Mouse (Mus musculus) layer of hippocampus, adult 9-10 months (tissue): ENCODE data around the gene Gm37240.

ENCODE experiments used
- DNase-seq: peaks from one replicate; pipeline ENCODE4 v3.0.0; 2022; ENCODE audit warnings: low spot score

The Gm37240 gene

DNA sequence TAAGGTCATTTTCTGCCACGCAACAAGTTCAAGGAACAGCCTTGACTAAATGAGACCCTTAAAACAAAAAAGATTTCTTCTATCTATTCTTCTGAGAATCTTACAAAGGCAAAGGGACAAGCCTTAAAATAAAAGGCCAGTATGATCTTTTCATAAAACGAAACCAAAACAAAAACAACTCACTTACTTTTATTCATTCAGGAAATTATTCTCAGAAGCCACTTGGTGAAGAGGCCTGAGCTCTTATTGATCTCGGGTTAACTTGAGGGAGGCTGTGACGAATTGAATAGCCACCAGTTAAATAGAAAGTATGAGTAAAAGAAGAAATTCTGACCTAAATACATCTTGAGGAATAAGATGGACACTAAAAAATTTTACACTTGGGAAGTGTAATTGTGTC, 1118.4 kb downstream of the Gm37240 start:
- DNase-seq: no peak

DNA sequence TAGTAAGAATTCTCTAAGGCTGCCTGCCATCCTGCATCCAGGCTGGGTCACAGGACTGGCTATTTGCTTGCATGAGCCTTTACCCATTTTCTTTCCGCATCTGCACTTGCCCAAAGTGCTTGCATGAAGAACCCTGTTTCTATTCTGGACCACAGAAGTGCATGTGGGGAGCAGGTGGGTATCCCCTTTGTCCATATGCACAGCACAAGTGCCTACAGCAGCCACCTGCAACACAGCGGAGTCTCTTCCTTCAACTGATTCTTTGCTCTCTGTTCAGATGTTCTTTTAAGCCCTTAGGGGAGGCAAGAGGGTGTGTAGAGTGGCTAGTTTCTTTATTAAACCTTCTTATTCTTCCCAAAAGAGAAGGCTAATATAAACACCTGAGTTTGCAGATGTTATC, 1133.5 kb downstream of the Gm37240 start:
- DNase-seq: no peak

DNA sequence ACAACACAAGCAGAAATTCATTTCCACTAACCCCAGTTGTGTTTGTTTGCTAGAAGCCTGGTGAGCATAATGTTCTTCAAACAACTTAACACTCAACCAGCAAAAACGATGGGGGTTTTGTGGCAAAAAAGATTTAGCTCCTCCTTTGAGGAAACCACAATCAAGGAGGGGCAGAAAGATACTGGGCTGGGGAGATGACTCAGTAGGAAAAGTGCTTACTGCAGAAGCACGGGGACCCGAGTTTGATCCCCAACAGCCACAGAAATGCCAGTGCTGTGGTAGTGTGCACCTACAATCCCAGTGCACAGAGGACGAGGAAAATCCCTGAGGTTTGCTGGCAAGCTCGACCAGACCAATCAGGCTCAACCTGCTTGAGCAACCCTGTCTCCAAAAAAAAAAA, 1138.1 kb downstream of the Gm37240 start:
- DNase-seq: no peak

DNA sequence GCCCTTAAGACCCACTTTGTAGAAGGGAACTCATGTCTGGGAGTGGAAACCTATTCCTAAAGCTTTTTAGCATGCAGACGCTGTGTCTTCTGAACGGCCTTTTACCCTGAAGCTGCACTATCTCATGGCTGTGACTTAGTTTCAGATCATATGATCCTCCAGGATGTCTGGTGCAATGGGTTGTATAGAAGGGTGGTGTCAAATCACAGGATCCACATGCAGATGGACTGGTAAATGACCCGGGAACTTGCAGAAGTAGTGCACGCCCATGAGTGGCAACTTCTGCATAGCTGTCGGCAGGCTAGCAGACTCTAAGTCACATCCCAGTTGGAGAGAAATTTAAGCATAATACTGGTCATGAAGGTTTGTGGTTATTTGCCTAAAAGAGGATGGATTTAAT, 1139.2 kb downstream of the Gm37240 start:
- DNase-seq: no peak

DNA sequence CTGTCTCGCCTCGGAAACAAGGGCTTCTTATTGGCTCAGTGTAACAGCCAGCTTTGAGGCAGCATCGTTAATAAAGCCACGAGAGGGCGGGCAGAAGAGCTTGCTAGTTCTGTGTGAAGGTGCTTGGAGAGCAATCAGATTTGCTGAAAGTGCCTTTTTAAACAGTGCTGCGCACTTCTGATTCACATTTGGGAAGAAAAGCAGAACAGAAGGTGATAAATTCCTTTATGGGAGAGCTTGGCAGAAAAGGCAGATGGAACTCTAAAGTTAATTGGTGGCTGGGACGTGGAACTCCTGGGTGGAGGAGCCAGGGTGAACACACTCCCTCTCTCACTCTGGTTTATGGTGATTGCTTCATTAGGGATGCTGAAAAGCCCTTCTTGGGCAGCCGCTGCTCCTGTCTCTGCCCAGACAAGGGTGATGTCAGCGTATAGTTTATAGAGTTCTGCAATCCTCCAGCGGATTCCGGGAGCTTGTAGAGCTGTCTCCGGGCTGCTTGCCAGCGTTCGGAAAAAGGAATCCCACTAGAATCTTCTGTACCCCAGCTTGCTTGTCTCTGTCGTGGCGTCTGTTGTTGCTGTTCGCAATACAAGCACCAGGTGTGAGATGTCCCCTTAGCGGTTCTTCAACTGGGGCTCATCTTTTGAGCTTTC, 1141.7 kb downstream of the Gm37240 start:
- DNase-seq: peak; percentile 55

DNA sequence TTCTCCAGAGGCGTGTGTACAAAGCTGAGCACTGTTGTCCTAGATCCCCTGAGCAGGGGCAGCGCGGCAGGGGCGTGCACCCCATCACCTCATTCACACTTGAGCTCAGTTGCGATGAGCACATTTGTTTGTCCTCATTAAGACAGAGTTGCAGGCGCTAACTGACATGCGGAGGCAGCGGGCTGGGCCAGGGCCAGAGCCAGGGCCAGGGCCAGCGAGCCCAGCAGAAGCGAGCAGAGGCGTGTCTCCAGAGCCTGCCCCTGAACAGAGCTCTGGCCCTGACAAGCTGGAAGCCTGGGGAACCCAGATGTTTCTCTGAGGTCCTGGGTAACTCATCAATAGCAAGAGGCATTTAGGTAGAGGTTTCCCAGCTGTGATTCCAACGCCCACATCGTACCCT, 1142.6 kb downstream of the Gm37240 start:
- DNase-seq: no peak

DNA sequence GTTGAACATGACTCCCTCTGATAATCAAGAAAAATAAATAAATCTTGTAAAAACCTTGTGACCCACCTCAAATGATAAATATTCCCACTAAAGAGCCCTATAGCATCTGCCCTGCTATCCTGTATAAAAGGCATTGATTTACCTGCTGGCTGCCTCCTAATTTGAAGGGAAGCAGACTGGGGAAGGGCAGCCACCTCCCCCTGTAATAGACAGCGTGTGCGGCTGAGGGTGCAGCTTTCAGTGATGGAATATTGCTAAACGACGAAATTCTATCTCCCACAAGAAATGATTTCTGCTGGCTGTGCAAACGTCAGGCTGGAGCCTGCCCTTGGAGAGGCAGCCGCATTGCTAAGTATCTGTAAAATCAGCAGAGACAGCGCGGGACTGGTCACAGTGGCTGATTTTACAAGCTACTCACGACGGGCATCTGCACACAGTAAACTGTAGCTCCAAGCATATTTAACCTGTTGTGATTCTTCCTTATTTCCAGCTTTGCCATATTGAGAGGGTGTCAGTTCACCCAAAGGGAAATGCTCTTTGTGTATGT, 1147.2 kb downstream of the Gm37240 start:
- no peak for DNase-seq

DNA sequence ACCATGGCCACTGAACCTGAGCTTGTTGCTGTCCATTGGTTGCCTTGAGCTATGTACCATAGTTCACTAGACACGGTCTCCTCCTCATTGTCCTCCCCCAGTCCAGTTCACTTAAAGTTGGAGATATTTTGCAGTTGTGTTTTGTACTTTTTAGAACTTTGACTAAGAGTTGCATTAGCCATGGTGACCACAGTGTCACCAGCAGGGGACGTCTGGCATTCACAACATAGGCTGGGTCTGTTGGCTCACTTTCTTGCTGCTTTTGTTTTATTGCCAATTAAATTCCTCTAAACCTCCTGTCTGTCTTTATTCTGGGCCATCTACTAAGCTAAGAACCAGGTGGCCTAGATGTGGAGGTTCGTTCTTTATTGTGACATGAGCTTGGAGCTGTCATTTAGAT, 1150.2 kb downstream of the Gm37240 start:
- no peak for DNase-seq

DNA sequence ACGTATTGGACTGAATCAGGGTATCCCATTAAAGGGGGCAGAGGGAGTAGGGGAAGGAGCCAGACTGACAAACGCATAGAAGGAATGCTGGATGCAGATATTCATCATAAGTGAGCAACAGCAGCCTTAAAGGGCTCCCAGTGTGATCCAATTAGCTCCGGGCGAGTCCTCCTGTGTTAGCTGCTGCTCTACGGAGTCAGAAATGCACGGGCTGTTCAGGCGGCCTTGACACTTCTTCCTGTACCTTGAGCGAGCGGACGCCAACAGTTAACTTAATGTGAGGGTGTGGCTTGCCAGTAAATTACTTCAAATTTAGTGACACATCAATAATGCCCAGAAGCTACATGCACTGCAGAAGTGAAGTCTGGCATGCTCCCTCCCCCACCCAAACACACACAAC, 1151.6 kb downstream of the Gm37240 start:
- no peak for DNase-seq

DNA sequence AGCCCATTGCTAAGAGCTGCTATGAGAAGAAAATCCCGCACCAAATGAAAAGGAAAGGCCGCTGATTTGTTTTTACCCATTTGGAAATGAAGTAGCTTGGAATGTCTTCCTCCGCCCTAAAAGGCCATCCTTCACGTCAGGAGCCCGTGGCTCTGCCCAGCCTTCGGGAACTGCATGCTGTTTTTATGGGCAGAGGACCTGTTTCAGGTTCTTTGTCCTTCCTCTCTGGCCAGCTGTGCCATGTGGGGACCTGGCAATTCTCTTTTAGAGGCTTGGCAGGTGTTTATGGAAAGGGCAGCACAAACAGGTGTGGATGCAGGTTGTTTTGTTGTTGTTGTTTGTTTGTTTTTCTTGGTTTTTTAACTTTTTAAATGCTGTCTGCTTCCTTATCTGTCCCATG, 1154.8 kb downstream of the Gm37240 start:
- no peak for DNase-seq

DNA sequence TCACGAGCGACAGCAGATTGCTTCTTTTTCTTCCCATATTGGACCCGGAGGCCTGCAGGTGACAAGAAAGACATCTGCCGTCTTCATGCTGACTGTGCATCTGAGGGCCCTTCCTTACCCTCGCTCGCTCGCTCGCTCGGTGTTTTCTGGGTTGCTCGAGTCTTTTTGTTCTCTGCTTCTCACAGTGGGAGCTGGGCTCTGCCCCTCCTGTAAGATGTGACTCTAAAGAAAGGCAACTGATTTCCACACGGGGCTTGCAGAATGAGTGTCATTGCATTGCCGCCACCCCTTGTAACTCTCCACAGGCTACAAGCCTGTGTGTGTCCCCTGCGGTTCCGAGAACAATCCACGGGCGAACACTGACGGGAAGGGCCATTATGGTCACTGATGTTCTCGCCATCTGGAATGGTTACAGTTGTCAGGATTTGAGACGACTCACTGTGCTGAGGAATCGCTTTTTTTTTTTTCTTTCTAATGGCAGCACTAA, 1155.3 kb downstream of the Gm37240 start:
- DNase-seq: no peak

DNA sequence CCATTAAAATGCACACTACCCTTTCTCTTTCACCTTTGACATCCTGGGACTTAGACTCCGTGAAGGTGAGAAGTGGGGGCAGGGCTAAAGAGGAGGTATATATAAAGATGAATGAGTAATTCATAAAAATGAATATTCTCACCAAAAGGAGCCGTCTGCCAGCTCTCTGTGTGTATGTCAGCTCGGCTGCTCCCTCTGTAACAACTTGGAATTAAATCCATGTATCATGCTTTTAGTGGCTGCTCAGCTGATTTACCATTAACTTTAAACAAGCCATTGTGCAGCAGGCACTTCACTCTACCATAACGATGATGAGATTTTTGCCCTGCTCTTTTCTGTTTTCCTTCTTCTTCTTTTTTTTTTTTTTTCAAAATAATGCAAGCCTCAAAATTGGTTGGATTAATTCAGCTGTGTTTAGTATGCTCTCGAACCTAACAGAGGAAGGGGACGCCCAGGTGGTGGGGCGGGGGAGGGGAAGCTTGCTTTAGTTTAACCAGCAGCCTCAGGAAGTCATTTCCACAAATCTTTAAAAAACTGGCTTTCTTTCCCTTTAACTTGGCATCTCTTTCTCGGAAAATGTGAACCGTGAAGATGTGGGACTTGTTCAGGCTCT, 1155.8 kb downstream of the Gm37240 start:
- no peak for DNase-seq

DNA sequence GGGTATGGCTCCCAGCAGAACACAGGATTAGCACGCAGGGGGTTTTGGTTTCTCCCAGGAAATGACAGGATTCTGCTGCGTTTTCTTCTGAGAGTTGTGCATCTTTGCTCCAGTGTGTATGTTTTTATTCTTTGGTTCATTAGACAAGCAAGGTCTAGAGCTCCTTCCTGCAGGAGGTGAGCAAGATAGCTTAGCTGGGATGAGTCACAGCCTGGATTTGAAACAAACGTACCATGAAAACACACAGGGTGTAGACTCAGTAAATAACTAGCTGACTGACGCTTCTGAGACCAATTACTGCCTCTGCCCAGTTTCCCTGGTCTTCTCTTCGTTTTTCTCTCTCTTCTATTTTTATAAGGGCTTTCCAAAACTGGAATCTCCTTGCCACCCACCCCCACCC, 1156.3 kb downstream of the Gm37240 start:
- no peak for DNase-seq

DNA sequence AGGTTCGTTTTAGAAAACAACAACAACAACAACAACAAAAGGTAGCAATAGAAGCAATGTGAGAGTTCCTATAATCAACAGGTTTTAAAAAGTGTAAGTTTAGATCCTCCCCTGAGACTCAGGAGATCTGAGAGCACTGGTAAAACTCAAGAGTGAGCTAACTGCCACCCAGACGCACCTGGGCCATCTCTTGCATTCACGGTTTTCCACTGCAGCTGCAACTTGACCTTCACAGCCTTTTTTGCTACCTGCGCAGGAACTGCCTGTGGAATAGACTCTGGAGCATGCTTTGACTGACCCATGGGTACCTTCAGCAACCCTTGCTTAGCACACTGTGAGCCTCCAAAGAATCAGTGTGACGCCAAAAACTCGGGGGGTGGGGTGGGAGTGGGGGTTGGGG, 1157.5 kb downstream of the Gm37240 start:
- no peak for DNase-seq

DNA sequence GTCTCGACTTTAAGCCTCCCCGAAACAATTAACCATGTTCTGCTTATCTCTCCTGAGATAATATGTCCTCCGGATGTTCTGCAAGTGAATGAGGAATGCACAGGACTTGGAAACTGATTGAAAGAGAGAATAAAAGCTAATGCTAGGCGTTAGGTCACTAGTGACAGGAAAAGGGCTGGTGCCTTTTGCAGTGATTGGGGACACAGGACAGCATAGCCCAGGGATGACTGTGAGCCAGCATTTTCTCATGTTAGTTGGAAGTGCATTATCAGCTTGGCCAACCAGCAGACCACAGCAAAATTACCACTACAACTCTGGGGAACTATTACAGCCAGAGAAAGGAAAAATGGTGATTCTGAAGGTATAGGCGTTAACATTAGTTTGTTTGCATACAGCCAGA, 1163.3 kb downstream of the Gm37240 start:
- DNase-seq: no peak

DNA sequence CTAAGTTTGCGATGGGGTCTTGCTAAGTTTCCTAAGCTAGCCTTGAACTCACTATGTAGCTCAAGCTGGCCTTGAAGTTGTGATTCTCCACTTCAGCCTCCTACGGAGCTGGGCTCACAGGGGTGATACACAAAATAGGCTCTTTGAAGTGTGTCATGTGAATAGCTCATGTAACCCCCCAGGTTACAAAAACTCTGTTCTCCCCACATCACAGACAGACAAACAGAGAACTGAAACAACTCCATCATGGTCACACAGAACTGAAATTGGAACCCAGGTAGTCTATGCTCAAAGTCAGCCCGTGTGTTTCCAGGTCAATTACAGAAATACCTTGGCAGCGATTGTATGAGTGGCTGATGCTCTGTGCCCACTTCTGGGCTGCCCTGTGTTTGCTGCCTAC, 1164.6 kb downstream of the Gm37240 start:
- DNase-seq: no peak

DNA sequence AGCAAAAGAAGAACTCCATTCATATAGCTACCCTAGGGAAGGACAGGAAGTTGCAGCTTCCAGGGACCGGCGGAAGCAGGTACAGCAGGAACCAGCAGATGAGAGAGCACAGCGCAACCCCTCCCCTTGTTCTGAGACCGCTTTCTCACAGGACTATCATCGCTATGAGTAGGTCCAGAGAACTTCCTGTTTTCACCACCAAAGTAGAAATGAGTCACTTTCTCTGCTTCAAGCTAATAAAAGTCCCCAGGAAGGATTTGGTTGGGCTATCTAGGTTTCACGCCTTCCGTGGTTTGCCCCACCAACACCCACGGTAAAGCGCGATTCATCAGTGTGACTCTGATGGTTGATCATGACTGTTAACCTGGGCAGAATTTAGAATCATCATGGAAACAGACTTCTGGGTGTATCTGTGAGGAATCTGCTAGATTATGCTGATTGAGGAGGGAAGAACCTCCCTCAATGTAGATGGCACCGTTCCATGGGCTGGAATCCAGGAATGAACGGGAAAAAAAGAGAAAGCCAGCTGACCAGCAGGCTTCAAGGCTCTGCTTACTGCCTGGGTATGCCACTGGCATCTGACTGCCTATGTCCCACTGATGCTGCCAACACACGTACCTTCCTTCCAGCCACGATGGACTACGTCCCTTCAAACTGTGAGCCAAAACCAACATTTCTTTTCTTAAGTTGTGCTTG, 1172.1 kb downstream of the Gm37240 start:
- no peak for DNase-seq

DNA sequence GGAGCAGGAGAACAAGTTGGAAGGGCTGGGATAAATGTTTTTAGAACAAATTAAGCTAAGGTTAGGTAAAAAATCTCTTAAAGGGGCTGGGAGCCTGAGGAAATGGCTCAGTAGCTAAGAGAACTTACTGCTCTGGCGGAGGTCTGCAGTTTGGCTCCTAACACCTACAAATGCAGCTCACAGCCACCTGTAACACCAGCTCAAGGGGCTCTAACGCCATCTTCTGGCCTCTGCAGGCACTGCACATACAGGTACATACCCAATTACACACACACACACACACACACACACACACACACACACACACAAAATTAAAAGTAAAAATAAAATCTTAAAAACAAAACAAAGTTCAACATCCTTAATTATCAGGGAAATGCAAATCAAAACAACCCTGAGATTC, 1174.4 kb downstream of the Gm37240 start:
- DNase-seq: no peak

DNA sequence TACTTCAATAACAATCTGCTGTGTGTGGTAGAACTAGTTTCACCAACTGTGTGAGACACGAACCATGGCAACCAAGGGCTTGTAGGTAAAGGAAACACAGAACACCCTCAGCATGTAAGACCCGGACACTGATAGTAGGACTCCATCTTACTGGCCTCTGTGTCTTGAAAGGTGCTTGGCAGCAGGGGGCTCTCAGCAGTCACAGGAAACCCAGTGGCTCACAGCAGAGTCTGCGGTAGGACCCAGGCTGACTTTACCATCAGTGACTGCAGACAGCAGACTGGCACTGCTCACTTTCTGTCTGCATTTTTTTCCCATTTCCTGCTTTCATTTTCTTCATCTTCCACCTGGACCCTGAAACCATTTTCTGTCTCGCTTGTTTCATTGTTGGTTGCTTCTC, 1176.6 kb downstream of the Gm37240 start:
- DNase-seq: no peak

DNA sequence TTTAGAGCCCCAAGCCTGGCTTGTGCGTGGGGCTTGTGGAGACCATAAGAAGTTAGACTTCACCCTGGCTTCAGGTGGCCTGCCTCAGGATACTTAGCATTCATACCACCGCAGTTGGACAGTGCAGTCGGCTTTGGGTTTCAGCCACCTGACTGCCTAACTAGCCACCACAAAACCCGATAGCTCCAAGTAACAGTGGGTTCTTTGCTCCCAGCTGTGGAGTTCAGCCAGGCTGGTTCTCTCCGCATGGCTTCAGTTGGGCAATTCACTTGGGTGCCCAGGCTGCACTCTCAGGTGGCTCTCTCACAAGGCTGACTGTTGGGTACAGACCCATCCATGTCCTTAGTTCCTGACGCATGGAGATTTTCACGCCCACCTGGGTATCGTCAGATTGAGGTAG, 1177.4 kb downstream of the Gm37240 start:
- no peak for DNase-seq

DNA sequence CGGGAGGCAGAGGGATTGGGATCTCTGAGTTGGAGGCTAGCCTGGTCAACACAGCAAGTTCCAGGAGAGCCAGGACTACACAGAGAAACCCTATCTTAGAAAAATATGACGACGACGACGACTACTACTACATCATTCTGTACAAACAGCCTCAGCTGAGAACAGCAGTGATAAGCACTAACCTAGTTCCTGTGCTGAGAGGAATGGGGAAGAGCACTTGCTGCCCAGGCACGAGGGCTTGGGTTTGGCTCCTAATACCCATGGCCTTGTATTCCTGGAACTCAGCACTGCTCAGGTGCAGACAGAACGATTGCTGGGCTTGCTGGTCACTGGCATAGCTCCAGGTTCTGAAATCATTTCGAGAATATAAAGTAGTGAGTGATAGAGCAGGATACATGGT, 1178.2 kb downstream of the Gm37240 start:
- no peak for DNase-seq

DNA sequence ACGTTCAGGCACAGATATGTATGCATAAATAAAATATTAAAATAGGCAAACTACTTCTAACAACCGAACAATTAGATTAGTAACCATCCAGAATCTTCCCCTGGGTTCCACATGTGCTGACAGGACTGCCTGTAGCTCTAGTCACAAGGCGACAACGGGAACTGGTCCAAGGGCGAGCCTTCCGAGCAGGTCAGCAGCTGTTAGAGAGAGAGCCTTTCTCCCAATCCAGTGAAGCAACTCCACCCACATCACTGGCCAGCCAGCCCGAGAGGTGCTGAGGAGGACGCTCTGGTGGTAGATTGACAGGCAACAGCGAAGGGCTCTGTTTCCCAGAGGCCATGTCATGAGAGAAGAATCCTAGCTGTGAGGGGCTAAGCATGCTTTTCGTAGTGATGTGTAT, 1178.8 kb downstream of the Gm37240 start:
- no peak for DNase-seq

DNA sequence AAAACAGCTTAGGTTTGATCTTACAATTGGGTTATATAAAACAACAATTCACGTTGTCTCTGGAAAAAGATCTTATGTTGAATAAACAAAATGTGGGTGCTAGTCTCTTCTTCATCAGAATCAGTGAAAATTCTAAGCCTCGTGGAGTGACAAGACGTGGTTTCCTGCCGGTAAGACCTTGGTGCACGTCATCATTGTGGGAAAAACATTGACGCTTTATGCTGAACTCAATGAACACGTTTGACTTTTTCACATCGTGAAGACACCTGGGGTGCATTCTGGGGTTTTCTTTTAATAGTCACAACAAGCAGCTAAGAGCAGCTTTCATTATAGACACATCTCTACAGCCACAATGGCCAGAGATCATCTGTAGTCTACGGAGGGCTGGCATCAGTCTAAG, 1182.1 kb downstream of the Gm37240 start:
- DNase-seq: no peak
